Mouse (Mus musculus) ovary, postnatal 36 days (tissue): ENCODE results near the gene Nod1.

ENCODE experiments used
- DNase-seq: peaks from one replicate; pipeline ENCODE4 v3.0.0; 2022; ENCODE audit warnings: low spot score, mixed read lengths

Gene Nod1

DNA sequence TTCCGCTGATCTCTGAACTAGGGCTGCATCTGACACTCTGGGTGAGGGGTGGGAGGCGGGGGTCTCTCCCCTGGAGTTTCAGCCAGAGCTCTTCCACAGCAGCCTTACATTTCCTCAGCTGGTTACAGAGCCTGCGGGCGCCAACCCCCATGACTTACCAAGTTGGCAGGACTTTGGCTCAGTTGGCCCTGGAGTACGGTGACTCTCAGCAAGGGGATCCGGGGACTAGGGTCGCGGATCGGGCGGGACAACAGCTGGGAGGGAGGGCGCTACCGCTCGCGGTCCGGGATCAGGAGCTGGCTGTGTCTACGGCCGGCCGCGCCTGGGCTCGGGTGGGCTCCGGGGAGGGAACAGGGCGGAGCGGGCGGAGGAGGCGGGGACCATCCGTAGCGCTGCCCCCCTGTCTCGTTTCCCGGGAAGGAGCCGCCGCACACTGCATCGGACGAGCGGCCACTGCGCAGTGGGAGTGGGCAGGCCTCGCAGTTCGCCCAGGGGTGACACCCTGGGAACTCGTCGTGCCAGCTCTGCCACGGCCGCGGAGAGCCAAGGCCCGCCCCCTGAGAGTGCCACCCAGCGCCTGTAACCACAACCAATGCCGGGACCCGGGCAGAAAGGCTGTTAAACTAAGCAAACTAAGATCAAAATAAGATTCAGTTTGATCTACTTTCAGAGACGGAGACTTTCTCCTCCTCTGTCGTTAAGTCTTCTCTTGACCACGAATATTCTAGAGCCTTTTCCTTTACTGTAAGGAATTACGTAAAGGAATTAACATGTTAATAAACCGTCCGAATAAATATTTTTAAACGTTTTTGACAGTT is at the start of gene Nod1:
TSS of gene Nod1 (minus strand) at position 502 of the 818 bp plus-strand sequence.
- DNase-seq, result peak; percentile 87

DNA sequence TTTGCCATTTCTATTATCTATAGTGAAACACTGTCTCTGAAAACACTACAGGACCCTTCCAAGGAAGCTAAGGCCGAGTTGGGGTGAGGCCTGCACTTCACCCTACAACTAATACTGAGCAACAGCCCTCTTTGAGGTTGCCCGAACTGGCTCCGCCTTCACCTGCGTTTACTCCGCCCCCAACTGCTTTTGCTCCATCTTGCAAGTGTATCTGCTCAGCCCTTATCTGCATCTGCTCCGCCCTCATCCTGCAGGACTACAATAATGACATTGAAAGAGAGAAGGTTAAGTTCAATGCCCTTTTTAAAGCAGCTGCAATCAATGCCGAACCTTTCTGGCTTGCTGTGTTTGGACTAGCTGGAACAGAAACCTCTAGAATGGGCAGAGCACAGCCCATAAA is 49.4 kb upstream of the Nod1 start:
- no peak for DNase-seq

DNA sequence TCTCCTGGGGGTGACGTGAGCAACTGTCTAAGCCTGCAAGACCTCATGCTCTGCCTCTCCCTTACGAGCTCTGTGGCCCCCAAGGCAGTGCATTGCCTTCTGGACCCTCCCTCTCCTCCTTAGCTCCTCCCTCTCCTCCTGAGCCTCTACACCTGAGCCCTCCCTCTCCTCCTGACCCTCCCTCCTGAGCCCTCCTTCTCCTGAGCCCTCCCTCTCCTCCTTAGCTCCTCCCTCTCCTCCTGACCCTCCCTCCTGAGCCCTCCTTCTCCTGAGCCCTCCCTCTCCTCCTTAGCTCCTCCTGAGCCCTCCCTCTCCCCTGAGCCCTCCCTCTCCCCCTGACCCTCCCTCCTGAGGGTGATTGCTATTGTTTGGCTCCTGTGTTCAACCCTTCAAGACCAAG is 46.0 kb upstream of the Nod1 start:
- DNase-seq, result no peak

DNA sequence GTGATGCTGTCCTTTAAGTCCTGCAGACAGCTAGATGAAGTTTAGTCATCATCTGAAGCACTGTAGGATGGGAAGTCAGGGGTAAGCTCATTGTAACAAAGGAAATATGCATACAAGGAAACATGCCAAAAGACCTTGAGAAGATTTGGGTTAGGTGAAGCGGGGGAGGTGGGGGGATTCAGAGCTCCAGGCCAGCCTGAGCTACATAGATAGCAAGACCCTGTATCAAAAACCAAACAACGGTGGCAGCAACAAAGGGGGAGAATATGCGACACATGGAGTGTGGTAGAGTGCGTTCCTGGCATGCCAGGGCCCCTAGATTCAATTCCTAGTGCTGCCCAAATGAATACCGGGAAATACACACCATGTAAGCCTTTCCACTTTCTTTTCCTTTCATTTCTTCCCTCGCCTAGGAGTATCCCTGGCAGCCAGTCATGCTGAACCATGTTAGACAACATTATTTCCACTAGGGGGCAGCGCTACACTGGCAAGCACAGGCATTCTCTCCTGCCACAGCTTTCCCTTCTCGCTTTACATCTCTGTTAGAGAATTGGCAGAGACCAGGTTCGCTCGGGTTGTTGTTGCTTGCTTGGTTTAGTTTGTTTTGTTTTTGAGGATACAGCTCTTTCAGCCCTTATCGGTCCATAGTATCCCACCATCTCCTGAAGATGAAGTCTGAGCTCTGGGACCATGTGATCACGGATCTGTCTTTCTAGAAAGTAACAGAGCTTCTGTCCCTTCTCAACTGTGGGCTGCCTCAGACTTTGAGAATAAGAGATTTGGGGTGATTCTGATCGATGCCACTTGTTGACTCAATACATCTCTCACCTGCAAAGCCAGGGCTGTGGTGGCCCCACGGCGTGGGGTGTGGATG is 44.5 kb upstream of the Nod1 start:
- peak; percentile 36 for DNase-seq

DNA sequence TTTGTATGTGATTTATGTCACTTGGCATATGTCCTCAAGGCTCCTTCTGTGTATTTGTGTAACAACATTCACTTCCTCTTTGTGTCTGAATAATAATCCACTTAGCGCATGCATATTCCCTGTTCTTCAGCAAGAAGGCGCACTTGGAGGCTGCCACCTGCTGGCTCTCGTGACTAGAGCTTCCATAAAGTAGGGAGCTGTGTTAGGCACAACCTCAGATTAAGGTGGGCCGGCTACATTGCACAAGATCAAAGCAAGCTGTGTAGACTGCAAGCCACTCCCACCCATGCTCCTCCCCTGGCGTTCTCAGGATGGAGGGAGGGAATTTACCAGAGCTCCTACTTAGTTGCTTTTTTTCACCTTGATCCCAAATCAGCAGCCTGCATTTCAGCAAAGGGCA is 43.8 kb upstream of the Nod1 start:
- peak; percentile 47 for DNase-seq

DNA sequence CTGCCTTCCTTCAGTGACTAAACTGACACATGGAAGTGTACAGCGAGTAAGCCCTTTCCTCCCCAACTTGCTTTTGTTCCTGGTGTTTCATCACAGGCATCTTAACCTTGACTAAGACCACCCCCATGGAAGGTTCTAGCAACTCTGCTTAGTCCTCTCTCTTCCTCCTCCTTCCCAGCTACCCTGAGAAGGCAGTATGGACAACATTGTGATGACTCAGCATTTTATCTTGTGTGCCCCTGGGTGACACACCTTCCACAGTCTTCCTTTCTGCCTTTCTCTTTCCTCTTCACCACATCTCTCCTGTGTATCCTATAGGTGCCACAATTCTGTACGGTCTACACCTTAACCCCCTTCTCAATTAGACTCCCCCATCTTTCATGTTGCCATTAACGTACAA is 41.8 kb upstream of the Nod1 start:
- DNase-seq, result no peak

DNA sequence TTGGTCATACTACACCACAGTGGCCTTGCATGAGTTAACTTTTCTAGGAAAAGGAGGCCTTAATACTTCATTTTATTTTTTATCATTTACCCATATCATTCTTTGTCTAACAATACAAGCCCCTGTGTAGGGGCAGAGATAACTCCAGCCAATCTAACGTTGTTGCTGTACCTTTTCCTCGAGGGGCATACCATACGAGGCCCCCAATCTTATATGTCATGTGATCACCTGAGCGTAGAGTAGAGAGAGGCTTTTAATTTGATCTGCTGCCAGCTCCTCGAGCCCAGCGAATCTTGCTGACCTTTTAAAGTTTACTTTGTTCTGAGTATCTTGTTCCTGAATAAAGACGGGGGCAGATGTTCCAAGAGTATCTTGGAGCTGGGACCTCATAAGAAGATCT is 40.1 kb upstream of the Nod1 start:
- DNase-seq, result no peak

DNA sequence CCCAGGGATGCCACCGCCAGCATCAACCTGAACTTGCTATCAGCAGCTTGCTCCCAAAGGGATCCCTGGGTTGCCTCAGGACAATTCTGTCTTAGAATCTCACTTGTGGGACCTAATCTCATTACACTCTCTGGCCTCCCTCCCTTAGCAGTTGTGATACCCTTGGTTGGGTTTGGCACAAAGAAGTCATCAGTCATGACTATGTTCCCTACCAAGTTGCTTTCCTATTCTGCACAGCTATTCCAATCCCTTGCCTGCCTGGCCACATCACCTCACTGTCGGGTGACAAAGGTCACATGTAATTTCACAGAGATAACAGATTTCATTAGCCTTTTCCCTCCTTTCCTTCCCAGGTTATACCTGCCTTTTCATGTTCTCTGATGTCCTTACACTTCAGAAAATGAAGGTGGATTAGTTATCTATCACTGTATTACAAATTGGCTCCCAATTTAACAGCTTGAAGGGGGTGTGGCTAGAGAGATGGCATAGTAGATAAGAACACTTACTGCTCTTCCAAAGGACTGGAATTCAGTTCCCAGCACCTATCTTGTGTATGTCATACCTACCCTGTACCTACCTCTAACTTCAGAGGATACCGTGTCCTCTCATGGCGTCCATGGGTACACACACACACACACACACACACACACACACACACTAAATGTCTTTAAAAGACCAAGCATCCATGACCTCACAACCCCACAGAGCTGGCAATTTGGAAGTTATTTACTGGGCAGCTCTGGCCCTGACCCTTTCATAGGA is 38.1 kb upstream of the Nod1 start:
- no peak for DNase-seq

DNA sequence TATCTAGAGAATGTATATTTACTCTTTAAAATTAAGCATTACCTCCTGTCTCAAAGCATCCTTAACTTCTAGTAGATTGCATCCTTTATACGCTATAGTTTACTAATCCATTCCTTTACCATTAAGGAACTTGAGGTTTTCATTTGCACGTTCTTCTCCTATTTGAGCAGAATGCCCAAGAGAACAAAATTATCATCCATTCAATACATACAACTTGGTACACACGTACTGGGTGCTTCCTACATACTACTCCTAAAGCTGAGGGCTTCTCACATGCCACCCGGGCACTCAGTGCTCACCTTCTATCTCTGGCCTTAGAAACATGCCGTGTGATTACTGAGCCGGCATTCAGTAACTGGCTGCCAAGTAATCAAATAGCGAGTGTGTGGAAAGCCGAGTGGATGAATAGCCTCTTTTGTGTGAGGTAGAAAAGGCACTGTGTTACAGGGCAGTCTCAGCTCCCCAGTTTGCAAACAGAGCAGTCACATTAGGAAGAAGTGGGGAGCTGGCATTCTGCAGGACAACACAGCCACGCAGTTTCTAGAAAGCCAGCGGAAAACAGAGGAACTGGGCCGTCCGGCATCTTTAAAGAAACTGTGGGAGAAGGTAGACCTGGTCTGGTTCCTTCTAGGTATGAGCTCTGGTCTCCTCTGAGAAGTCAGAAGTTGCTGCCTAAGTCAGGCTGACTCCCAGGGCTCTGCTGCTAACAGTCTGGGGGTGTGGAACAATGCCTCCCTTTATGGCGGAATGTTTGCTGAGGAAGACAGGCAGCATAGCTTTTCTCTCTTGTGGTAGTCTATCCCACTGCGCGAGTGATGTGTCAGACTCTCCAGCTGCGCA is 37.2 kb upstream of the Nod1 start:
- no peak for DNase-seq

DNA sequence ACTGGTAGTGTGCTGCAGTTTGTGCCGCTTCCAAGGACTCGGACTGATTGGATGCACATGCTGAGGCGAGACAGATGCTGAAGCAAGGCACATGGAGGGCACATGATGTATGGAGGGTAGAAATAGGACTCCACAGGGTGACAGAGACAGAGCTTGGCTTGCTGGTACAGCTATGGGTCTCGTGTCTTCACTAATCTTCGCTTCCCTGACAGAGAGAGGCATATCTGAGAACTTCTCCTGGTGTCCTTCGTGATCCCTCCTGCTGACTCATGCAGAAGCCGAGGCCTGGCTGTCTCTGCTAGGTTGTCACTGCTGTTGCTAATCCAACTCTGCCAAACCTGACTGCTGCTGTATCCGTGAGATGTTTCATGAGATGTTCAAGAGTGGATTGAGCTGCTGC is 36.0 kb upstream of the Nod1 start:
- no peak for DNase-seq

DNA sequence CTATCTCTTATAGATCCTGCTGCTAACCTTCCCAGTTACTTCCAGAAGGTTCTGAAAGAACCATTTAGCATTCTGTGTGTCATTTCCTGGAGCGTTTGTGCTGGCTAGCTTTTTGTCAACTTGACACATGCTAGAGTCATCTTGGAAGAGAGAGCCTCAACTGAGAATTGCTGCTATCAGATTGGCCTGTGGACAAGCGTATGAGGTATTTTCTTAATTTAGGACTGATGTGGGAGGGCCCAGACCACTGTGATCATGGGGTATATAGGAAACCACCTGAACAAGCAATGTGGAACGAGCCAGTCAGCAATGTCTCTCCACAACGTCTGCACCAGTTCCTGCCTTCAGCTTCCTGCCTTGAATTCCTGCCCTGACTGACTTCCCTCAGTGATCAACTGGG is 31.1 kb upstream of the Nod1 start:
- no peak for DNase-seq

DNA sequence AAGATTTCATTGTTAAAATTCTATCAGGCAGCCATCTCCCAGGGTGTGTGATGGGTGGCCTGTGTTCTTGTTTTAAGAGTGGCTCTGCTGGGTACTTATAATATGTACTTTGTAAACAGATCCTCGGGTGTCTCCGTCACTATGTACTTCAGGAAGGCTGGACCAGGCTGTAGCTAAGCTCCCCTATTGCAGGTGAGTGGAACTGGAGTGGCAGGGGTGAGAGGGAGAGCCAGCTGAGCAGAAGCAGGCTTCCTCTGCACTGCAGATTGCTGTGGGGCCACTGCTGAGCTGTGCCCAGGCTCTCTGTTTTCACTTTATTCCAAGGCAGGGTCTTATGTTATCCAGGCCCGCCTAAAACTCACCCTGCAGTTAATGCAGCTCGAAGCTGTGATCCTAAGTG is 30.0 kb upstream of the Nod1 start:
- DNase-seq, result no peak

DNA sequence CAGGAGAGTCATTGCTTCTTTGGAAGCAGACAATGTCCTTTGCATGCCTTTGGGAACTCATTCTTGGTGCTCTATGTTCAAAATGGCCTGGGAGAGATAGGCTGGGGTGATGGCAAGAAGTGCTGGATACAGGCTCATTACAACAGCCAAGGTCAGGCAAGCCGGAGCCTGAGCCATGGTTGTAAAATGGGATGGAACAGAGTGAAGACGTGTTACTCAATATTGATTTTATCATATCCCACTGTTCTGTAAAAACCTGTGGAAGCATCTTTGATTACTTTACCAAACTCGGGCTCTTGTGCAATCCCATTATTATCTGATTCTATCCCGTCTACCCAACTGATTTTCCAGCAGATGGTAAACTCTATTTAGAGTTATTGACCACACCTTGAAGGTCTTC is 28.9 kb upstream of the Nod1 start:
- DNase-seq, result no peak

DNA sequence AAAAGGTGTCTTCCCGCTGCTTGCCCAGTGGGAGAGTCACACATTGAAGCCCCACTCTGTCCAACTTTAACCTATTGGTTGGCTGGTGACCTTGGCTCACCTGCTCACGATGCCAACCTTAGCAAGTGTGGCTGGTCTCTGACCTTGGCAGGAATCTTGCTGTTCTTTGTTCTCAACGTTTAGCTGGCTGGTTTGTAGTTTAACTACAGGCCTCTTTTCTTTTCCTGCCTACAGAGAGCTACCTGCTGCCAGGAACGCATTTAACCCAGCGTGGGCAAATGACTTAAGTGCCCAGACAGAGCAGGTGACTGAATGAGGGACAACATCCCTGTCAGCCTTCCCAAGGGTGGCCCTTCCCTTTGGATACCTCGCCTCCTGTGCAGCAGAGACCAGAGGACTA is 25.3 kb upstream of the Nod1 start:
- DNase-seq, result no peak

DNA sequence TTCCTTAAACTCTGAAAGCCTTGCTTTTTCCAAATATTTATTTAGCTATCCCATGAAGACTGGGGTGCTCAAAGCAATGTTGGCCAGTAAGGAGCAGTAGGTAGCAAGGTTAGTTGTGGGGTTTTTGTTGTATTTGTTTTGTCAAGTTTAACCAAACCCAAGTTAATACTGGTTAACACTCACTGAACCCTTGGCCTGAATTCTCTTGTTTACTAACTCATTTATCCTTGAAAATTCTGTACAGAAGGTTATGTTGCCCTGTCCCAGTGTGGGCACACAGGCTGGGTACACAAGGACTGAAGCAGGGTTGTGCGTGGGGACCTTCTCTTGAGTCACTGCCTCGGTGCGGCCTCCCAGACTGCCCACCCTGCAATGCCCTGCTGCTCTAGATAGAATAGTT is 23.9 kb upstream of the Nod1 start:
- no peak for DNase-seq

DNA sequence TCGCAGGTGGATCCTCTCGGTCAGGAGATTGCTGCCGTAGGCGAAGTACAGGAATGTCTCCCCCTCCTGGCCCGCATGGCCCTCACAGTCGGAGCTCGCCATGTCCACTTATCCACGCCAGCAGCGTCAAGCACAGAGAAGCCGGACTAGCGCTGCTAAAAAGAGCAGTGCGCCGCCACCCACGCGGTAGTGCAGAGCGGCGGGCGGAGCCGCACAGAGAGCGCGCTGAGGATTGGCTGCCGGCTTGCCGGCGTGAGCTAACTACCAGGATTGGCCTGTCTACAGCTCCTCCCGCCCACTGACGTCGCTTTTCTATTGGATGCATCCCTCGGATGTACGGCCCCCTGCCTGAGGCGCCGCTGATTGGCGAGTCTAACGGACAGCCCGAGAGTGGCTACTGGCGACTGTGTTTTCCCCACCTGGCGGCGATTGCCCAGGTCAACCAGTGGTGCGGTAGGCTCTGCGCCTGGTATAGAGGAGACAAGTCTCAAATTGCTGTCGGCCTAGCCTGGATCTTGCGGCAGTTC is 20.4 kb upstream of the Nod1 start, which contains the start of gene Ggct:
TSS of gene Ggct (minus strand) at position 217 of the 527 bp plus-strand sequence.
- peak; percentile 95 for DNase-seq

DNA sequence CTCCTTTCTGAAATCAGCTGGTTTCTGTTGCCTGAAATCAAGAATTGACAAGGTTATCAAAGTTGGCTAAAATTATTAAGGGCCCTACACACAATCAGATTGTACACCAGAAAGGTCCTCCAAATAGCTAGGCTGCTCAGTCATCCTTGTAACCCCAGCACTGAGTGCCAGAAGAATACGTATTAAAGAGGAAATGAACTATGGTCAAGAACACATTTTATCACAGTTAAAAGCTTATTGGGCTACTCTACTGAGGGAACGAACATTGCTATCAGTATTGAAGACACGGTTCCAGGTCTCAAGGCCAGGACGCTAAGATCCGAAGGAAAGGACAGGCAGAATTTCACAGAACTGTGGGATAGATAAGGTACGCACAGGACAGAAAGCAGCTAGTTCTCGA is 19.7 kb upstream of the Nod1 start:
- DNase-seq, result no peak

DNA sequence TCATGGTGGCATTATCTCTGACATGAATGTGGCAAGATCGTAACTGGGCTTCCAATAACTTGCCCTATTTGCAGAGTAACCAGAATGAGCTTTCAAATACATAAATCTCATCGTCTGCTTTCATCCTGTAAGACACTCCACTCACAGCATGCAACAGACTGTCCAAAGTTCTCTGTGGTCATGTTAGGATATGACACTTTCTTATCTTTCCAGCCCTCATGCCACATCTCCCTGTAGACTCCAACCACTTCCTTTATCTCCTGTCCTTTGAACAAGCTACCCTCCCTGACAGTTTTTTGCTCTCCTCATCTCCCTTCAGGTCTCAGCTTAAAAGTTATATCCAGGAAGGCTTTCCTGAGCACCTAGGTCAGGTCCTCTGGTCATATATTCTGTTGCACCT is 18.8 kb upstream of the Nod1 start:
- DNase-seq, result no peak

DNA sequence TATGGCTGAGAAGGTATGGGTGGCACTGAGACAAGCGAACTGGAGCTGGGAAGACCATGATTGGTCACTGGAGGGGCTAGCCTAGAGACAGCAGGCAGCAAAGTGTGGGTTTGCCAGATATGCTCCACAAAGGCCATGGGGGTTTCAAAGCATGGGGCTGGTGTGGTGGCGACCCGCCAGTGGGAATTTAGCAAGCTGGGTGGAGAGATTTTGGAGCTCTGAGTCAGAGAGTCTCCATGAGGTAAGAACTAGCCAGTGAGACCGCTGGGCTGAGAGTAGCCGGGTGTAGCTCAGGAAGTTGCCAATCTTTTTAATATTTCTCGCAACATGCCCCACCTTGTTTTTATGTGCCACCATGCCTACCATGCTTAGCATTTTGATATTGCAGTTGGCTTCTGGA is 15.7 kb upstream of the Nod1 start:
- no peak for DNase-seq

DNA sequence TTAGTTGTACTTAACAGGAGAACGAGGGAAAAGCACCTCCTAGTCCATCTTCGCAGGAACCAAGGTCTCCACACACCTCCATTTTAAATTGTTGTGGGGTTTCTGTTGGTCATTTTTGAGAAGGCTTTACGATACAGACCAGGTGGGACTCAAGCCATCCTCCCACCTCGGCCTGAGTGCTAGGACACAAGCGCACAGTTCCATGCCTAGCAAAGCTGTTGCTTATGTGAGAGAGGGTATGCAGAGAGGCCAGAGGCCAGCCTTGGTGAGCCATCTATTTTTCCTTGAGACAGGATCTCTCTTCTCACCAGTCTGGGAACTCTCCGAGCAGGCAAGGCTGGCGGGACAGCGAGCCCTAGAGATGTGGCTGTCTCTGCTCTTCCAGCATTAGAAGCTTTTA is 11.7 kb upstream of the Nod1 start:
- DNase-seq, result no peak

DNA sequence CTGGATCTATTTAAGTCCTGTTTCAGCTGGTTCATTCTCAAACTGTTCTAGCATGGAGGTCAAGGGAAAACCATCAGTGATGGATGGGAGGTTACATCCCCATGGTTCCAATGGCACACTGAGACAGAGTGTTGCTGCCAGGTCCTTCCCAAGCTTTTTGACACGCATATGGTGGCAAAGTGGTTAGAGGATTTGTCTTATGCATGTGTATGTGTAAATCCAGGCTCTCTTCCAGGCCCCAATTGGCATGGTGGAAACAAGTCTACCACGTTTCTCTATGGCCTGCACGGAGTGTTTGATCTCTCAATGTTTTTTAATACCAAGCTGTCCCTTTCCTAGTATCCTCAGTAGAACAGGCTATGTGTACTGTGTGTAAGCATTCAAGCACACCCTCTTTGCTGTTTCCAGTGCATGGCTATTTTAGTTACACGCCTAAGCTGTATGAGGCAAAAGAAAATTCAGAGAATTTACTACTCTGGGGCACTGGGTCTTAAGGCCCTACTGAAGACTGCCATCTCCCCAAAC is 11.2 kb upstream of the Nod1 start:
- DNase-seq, result no peak
